Mouse (Mus musculus): ENCODE data around the gene Ganc. TPM values are rescaled to one million over a fixed set of nuclear protein-coding genes. Genes with fewer than 3 reads are reported as not detected.

Ganc gene
- 6.0 and 6.9 TPM in 2 replicates for polyA plus RNA-seq (2015; fragmentation: Nextera tagmentation; extraction: Ambion mirVana)

DNA sequence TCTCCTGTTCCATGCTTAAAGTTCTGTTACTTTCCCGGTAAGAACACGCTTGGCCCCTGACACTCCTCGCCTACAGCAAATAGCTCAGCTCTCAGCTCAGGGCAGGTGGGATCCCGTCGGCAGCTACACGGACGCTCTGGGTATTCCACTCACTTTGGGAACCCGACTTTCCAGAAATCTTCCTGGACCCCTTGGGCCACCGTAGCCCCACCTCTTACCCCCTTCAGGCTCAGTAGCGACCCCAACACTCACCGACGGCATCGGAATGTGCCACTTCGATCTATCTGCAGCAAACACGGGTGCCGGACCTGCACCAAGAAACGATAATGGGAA lies at the start of gene Ganc:
Ganc (plus strand) TSS at position 244 of the 333 bp plus-strand sequence.
- ATAC-seq (ENCODE audit: insufficient read depth) = peak; percentile 50
- peak within 1 kb of the TSS; percentile 83 for H3K4me3 ChIP-seq (replicated peaks)
- peak within 1 kb of the TSS; percentile 97 for H3K27ac ChIP-seq (replicated peaks)
- peaks cover 38% of the 10 kb centered on the region for H3K4me1 ChIP-seq (replicated peaks)
- under 1% methylated on average over 17 of the region's 17 CpGs for WGBS (ENCODE audit: insufficient replicate concordance)
- H3K4me2 ChIP-seq = peak within 1 kb of the TSS; percentile 81
- H3K9me3 ChIP-seq (replicated peaks) = no peaks in the 10 kb centered on the region
- H3K9ac ChIP-seq = peak within 1 kb of the TSS; percentile 72
- peaks cover 11% of the 10 kb centered on the region; the same call in 1 of the 2 replicates for H3K36me3 ChIP-seq (replicated peaks)
- H3K27me3 ChIP-seq = no peaks in the 10 kb centered on the region

- Histone ChIP-seq H3K9me3 (replicated peaks) (no peaks in the 10 kb centered on the region), H3K36me3 (replicated peaks) (peaks cover 65% of the 10 kb centered on the region), H3K4me3 (replicated peaks) (no peak overlapping the region), H3K4me2 (no peak overlapping the region), H3K27ac (replicated peaks) (no peak overlapping the region), H3K4me1 (replicated peaks) (no peaks in the 10 kb centered on the region), H3K9ac (no peak overlapping the region), H3K27me3 (no peaks in the 10 kb centered on the region)
- WGBS (ENCODE audit: insufficient replicate concordance) = 71% methylated on average over 1 of the region's 1 CpGs
- ATAC-seq (ENCODE audit: insufficient read depth) = peak; percentile 44; the same call in 1 of the 2 replicates
Observed at GRCm38 (mm10) chr2:120360425-120360824, 43.3 kb upstream of the Ganc start.

GRCm38 (mm10) chr2:120366501-120366900 lies 37.2 kb upstream of the Ganc start:
- Histone ChIP-seq H3K9me3 (replicated peaks) (no peaks in the 10 kb centered on the region), H3K27ac (replicated peaks) (no peak overlapping the region), H3K36me3 (replicated peaks) (peaks cover 76% of the 10 kb centered on the region), H3K4me3 (replicated peaks) (no peak overlapping the region), H3K27me3 (no peaks in the 10 kb centered on the region), H3K4me2 (no peak overlapping the region), H3K9ac (no peak overlapping the region), H3K4me1 (replicated peaks) (no peaks in the 10 kb centered on the region)
- no peak for ATAC-seq (ENCODE audit: insufficient read depth)
- 82% methylated on average over 3 of the region's 3 CpGs for WGBS (ENCODE audit: insufficient replicate concordance)

DNA sequence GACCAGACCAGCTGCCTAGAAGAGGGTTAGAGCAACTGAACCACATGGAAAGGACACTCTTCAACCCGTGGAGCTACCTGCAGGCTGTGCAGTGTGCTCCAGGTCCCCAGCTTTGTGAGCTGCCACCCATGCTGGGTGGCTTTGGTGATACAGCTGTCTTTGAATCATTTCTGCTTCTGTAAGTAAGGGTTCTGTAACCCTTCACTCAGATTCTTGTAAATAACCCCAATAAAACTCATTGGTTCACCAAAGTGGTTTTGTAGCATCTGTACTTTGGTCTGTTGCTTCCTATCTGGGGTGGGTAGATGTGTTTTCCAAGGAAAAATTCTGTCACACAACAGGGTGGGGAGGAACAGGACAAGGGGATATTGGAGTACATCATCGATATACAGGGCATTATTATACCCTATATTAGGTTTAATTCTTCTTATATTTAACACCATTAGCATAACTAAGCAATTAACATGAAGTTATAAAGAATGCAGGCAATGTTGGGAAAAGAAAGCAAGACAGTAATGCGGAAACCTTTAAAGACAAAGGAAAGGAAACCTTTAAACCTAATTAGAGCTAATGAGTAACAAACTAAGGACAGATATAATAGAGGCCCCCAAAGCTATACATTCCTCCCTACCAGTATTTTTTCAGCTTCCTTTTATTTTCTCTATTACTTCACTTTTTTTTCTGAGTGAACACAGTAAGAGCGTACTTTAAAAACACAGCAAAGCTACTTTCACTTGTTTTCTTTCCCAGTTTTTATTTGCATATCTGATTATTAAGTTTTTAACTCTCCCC lies 36.1 kb upstream of the Ganc start:
- H3K4me3 ChIP-seq (replicated peaks) = no peak overlapping the region
- no peak overlapping the region for H3K27ac ChIP-seq (replicated peaks)
- no peak overlapping the region for H3K4me2 ChIP-seq
- peaks cover 76% of the 10 kb centered on the region for H3K36me3 ChIP-seq (replicated peaks)
- no peaks in the 10 kb centered on the region for H3K27me3 ChIP-seq
- no peaks in the 10 kb centered on the region for H3K9me3 ChIP-seq (replicated peaks)
- ATAC-seq (ENCODE audit: insufficient read depth) = no peak
- no peak overlapping the region for H3K9ac ChIP-seq
- 84% methylated on average over 4 of the region's 4 CpGs for WGBS (ENCODE audit: insufficient replicate concordance)
- no peaks in the 10 kb centered on the region for H3K4me1 ChIP-seq (replicated peaks)

- Histone ChIP-seq H3K4me3 (replicated peaks) (no peak overlapping the region), H3K27me3 (no peaks in the 10 kb centered on the region), H3K4me2 (no peak overlapping the region), H3K9me3 (replicated peaks) (no peaks in the 10 kb centered on the region), H3K36me3 (replicated peaks) (peaks cover 80% of the 10 kb centered on the region), H3K27ac (replicated peaks) (no peak overlapping the region), H3K9ac (no peak overlapping the region), H3K4me1 (replicated peaks) (no peaks in the 10 kb centered on the region)
- no peak for ATAC-seq (ENCODE audit: insufficient read depth)
- 79% methylated on average over 4 of the region's 4 CpGs for WGBS (ENCODE audit: insufficient replicate concordance)
Observed at GRCm38 (mm10) chr2:120373858-120374257, 29.8 kb upstream of the Ganc start.

- H3K27me3 ChIP-seq = no peaks in the 10 kb centered on the region
- no peak overlapping the region for H3K9ac ChIP-seq
- H3K36me3 ChIP-seq (replicated peaks) = peaks cover 68% of the 10 kb centered on the region
- H3K9me3 ChIP-seq (replicated peaks) = no peaks in the 10 kb centered on the region
- ATAC-seq (ENCODE audit: insufficient read depth) = no peak
- H3K4me3 ChIP-seq (replicated peaks) = no peak overlapping the region
- H3K4me1 ChIP-seq (replicated peaks) = no peaks in the 10 kb centered on the region
- H3K27ac ChIP-seq (replicated peaks) = no peak overlapping the region
- 84% methylated on average over 1 of the region's 1 CpGs for WGBS (ENCODE audit: insufficient replicate concordance)
- no peak overlapping the region for H3K4me2 ChIP-seq
Observed at GRCm38 (mm10) chr2:120386264-120386663, 17.4 kb upstream of the Ganc start.

- H3K27ac ChIP-seq (replicated peaks) = no peak overlapping the region
- H3K4me2 ChIP-seq = no peak overlapping the region
- no peak overlapping the region for H3K9ac ChIP-seq
- H3K4me1 ChIP-seq (replicated peaks) = no peaks in the 10 kb centered on the region
- H3K9me3 ChIP-seq (replicated peaks) = no peaks in the 10 kb centered on the region
- WGBS (ENCODE audit: insufficient replicate concordance) = 94% methylated on average over 1 of the region's 1 CpGs
- no peak for ATAC-seq (ENCODE audit: insufficient read depth)
- peaks cover 63% of the 10 kb centered on the region for H3K36me3 ChIP-seq (replicated peaks)
- no peaks in the 10 kb centered on the region for H3K27me3 ChIP-seq
- no peak overlapping the region for H3K4me3 ChIP-seq (replicated peaks)
Observed at GRCm38 (mm10) chr2:120387291-120387690, 16.4 kb upstream of the Ganc start.

DNA sequence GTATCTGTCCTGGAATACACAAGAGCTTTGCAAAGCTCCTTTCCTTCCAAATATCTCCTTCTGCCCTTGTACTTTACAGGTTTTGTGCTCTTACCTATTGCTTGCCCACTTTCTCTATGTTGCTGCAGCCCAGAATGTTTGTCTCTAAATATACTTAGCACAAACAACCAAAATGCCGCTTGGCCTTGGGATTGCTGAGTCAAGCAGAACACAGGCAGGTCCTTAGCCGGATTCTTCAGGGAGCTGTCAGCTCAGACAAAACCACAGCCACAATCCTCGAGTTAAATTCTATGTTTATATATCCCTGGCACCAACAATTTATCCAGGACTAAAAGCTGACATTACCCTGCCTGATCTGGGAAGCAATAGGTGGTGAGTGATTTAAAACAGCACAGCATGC lies 14.3 kb upstream of the Ganc start:
- Histone ChIP-seq H3K4me3 (replicated peaks) (no peak overlapping the region), H3K36me3 (replicated peaks) (peaks cover 65% of the 10 kb centered on the region), H3K9me3 (replicated peaks) (no peaks in the 10 kb centered on the region), H3K4me2 (no peak overlapping the region), H3K27ac (replicated peaks) (no peak overlapping the region), H3K27me3 (no peaks in the 10 kb centered on the region), H3K4me1 (replicated peaks) (no peaks in the 10 kb centered on the region), H3K9ac (no peak overlapping the region)
- no peak for ATAC-seq (ENCODE audit: insufficient read depth)
- WGBS (ENCODE audit: insufficient replicate concordance) = 76% methylated on average over 3 of the region's 3 CpGs

DNA sequence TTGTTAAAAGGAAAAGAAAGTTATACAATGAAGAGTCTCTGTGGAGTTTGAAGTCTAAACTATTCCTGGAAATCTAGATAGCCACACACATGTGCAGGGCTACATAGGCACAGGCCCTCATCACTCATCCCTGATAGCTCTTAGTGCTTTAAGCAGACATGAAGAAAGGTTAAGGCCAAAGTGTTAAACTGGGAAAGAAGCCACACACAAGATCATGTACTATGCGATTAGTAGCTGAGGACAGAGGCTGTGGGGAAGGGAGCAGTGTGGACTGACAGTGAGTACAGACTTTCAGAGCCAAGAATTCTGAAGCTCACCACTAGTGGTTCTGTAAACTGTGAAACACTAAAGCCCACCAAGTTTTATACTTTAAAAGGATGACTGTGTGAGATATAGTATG lies 12.8 kb upstream of the Ganc start:
- Histone ChIP-seq H3K9me3 (replicated peaks) (no peaks in the 10 kb centered on the region), H3K27ac (replicated peaks) (no peak overlapping the region), H3K4me3 (replicated peaks) (no peak overlapping the region), H3K36me3 (replicated peaks) (peaks cover 68% of the 10 kb centered on the region), H3K9ac (no peak overlapping the region), H3K4me2 (no peak overlapping the region), H3K4me1 (replicated peaks) (no peaks in the 10 kb centered on the region), H3K27me3 (no peaks in the 10 kb centered on the region)
- ATAC-seq (ENCODE audit: insufficient read depth) = no peak
- WGBS (ENCODE audit: insufficient replicate concordance) = 82% methylated on average over 1 of the region's 1 CpGs

GRCm38 (mm10) chr2:120392406-120392805 lies 11.3 kb upstream of the Ganc start:
- Histone ChIP-seq H3K36me3 (replicated peaks) (peaks cover 75% of the 10 kb centered on the region), H3K27me3 (no peaks in the 10 kb centered on the region), H3K27ac (replicated peaks) (no peak overlapping the region), H3K9ac (no peak overlapping the region), H3K4me3 (replicated peaks) (no peak overlapping the region), H3K4me1 (replicated peaks) (no peaks in the 10 kb centered on the region), H3K9me3 (replicated peaks) (no peaks in the 10 kb centered on the region), H3K4me2 (no peak overlapping the region)
- ATAC-seq (ENCODE audit: insufficient read depth) = no peak

DNA sequence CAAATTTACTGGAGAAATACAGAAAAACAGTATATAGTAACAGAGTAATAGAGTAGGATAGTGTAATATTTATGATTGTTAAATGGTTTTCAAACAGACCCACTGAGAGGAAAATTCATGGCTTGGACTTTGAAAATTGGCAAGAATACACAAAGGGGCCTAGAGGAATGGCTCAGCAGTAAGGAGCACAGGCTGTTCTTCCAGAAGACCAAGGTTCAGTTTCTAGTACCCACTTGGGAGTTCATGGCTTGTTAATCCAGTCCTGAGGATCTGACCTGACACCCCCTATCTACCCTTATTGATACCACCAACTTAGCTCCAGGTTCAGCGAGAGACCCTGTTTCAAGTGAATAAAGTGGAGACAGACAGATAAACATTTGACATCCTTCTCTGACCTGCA lies 5.7 kb upstream of the Ganc start:
- H3K4me3 ChIP-seq (replicated peaks) = no peak overlapping the region
- H3K4me1 ChIP-seq (replicated peaks) = peaks cover 17% of the 10 kb centered on the region
- H3K27me3 ChIP-seq = no peaks in the 10 kb centered on the region
- no peak for ATAC-seq (ENCODE audit: insufficient read depth)
- H3K9ac ChIP-seq = no peak overlapping the region
- H3K36me3 ChIP-seq (replicated peaks) = peaks cover 57% of the 10 kb centered on the region
- H3K9me3 ChIP-seq (replicated peaks) = no peaks in the 10 kb centered on the region
- no peak overlapping the region for H3K4me2 ChIP-seq
- WGBS (ENCODE audit: insufficient replicate concordance) = 97% methylated on average over 1 of the region's 1 CpGs
- no peak overlapping the region for H3K27ac ChIP-seq (replicated peaks)

GRCm38 (mm10) chr2:120402813-120403212 lies 883 bp upstream of the Ganc start:
- H3K4me1 ChIP-seq (replicated peaks) = peaks cover 38% of the 10 kb centered on the region
- WGBS (ENCODE audit: insufficient replicate concordance) = 21% methylated on average over 3 of the region's 3 CpGs
- peak overlapping the region; percentile 83 for H3K4me3 ChIP-seq (replicated peaks)
- no peak for ATAC-seq (ENCODE audit: insufficient read depth)
- H3K9me3 ChIP-seq (replicated peaks) = no peaks in the 10 kb centered on the region
- no peak overlapping the region; the same call in 1 of the 2 replicates for H3K9ac ChIP-seq
- H3K27me3 ChIP-seq = no peaks in the 10 kb centered on the region
- peak overlapping the region; percentile 81 for H3K4me2 ChIP-seq
- peaks cover 16% of the 10 kb centered on the region for H3K36me3 ChIP-seq (replicated peaks)
- H3K27ac ChIP-seq (replicated peaks) = no peak overlapping the region
